Mouse (Mus musculus): ENCODE results near the gene Il20ra.
A peak's percentile ranks its signal among the peaks of the same experiment; 100 is the strongest.

DNA sequence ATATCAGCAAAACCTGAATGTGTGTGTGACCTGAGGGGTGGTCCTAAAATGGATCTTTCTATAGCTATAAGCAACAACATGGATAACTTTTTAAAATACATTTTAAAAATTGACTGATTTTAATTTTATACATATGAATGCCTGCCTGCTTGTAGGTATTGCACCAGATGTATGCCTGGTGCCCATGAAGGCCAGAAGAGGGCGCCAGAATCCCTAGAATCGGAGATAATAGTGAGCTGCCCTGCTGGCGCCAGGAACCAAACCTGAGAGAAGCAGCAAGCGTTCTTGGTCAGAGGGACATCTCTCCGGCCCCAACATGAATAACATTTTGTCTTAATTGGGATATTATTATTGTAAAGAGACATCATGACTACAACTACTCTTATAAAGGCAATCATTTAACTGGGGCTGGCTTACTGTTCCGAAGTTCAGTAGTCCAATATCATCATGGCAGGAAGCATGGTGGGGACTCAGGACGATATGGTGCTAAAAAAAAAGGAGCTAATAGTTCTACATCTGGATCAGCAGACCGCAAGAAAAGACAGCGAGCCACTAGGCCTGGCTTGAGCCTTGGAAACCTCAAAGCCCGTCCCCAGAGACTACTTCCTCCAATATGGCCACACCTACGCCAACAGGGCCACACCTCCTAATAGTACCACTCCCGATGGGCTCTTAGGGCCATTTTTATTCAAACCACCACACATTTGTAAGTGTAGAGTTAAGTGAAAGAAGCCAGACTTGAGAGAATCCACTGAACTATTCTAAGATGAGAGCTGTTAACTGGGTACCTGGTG lies 3.9 kb upstream of the Il20ra start:
- TF ChIP-seq CTCF (IDR thresholded peaks at IDR 0.05; ENCODE audit: low read depth) (peak; percentile 75), EP300 (IDR thresholded peaks at IDR 0.05; ENCODE audit: low read depth) (no peak)

All from liver, embryonic 14.5 days (tissue).